In the genomic region with DNA sequence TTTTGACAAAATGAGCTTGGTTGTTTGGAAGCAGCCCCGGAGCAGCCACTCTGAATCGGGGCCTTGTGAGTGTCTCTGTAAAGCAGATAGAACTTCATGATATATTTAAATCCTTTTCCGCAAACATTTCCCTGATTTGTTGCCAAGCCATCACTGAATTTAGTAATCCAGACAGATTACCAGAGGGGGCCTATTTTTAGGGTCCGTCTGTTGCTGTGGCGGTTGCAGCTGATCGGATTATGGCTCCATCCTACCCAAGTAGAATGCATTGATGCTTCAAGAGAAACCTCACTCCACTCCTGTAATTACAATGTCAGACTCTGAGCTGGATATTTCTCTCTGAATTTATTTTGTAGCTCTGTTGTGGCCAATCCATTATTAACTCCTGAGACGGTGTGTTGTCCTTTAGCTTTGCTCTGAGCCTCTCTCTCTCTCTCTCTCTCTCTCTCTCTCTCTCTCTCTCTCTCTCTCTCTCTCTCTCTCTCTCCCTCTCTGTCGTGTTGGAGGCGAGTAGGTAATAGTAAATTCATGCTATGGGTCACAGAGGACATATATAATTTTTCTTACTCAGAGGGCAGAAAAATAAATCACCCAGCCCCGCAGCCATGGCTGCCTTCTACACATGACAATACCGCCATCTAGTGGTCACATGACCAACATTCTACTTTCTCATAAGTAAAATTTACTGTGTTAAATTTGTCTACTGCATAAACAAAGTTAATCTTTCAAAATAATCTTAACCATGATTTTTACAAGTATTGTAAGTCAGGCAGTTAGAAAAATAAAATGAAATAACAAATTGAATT, we compare ENCODE assay signal across 9 mouse cellular contexts. TPM values are rescaled to one million over a fixed set of nuclear protein-coding genes. Genes with fewer than 3 reads are reported as not detected.
A peak's percentile ranks its signal among the peaks of the same experiment; 100 is the strongest.
DNase-seq lines count a peak whose midpoint lies in the region; ATAC-seq and TF ChIP-seq lines count a peak whose summit lies in the region.
"Had no signal": no experiment of that assay in that cellular context is flagged by ENCODE, and none has a peak within 500 bp of the region (broad histone marks: within the 10 kb centered on the region; RNA-seq: fewer than 3 reads in every experiment).

No protein-coding gene starts in this region.

- no peak overlapping the region for H3K9ac ChIP-seq in forebrain, embryonic 14.5 days (ENCODE audit: low read length)
- H3K9ac ChIP-seq in limb, embryonic 13.5 days, result no peak overlapping the region
- no peak overlapping the region for H3K9ac ChIP-seq in neural tube, embryonic 12.5 days

- peak; percentile 90 for ATAC-seq in forebrain, embryonic 14.5 days
- ATAC-seq in limb, embryonic 13.5 days (ENCODE audit: low FRiP score, low read depth), result peak; percentile 72
- ATAC-seq in neural tube, embryonic 12.5 days (ENCODE audit: low FRiP score, low read depth), result peak; percentile 90

- H3K36me3 ChIP-seq in spleen, adult 2 months (ENCODE audit: control insufficient read depth, insufficient read depth, low read length), result no peaks in the 10 kb centered on the region
- H3K36me3 ChIP-seq in forebrain, embryonic 14.5 days (ENCODE audit: control insufficient read depth, insufficient read depth, low read length), result no peaks in the 10 kb centered on the region
- no peaks in the 10 kb centered on the region for H3K36me3 ChIP-seq in limb, embryonic 13.5 days
- H3K36me3 ChIP-seq in neural tube, embryonic 12.5 days, result no peaks in the 10 kb centered on the region

- H3K27ac ChIP-seq in spleen, adult 2 months (ENCODE audit: insufficient read depth, low read length), result no peak overlapping the region
- H3K27ac ChIP-seq in forebrain, embryonic 14.5 days (ENCODE audit: low read depth, low read length), result no peak overlapping the region
- no peak overlapping the region for H3K27ac ChIP-seq in limb, embryonic 13.5 days
- H3K27ac ChIP-seq in neural tube, embryonic 12.5 days, result no peak overlapping the region

- H3K4me2 ChIP-seq in forebrain, embryonic 14.5 days (ENCODE audit: low read length), result no peak overlapping the region
- H3K4me2 ChIP-seq in limb, embryonic 13.5 days (replicated peaks), result no peak overlapping the region; the same call in 1 of the 2 replicates
- no peak overlapping the region for H3K4me2 ChIP-seq in neural tube, embryonic 12.5 days (replicated peaks)

- 60% methylated on average over 11 of the region's 11 CpGs for WGBS in spleen, adult 2 months
- 39% methylated on average over 11 of the region's 11 CpGs for WGBS in forebrain, embryonic 14.5 days
- WGBS in limb, embryonic 13.5 days, result 48% methylated on average over 11 of the region's 11 CpGs
- WGBS in neural tube, embryonic 12.5 days, result 52% methylated on average over 11 of the region's 11 CpGs

- no peaks in the 10 kb centered on the region for H3K9me3 ChIP-seq in forebrain, embryonic 14.5 days (replicated peaks; ENCODE audit: control insufficient read depth, low read length)
- 0 out of 2 replicates have a peak, but pooled peaks cover 4% of the 10 kb centered on the region for H3K9me3 ChIP-seq in limb, embryonic 13.5 days
- no peaks in the 10 kb centered on the region for H3K9me3 ChIP-seq in neural tube, embryonic 12.5 days

- peak; percentile 1; the same call in 1 of the 2 replicates for TF ChIP-seq CTCF in spleen, adult 2 months (IDR thresholded peaks at IDR 0.05; ENCODE audit: extremely low read depth, insufficient read depth, insufficient read length, insufficient replicate concordance)

- peak in 1 of 2 experiments; percentile 21 for DNase-seq in spleen, adult 2 months (ENCODE audit: low read depth in 1 of 2, low spot score in 2 of 2)
- no peak for DNase-seq in spleen, postnatal 14 days (ENCODE audit: low spot score in 2 of 2)
- DNase-seq in c-Kit-positive CD71-negative TER-119-negative erythroid progenitor cells, embryonic 14.5 days (ENCODE audit: low read depth), result peak; percentile 35
- peak; percentile 88 for DNase-seq in forebrain, embryonic 14.5 days (ENCODE audit: low spot score)
- peak; percentile 52 for DNase-seq in kidney, adult 9 months
- DNase-seq in ovary, adult 18-20 months (ENCODE audit: low spot score), result no peak

- H3K4me1 ChIP-seq in spleen, adult 2 months (ENCODE audit: control insufficient read depth, insufficient read depth, insufficient read length), result no peaks in the 10 kb centered on the region
- H3K4me1 ChIP-seq in forebrain, embryonic 14.5 days (ENCODE audit: control insufficient read depth, insufficient read depth, low read length), result no peaks in the 10 kb centered on the region; the same call in 1 of the 2 replicates
- no peaks in the 10 kb centered on the region for H3K4me1 ChIP-seq in limb, embryonic 13.5 days
- H3K4me1 ChIP-seq in neural tube, embryonic 12.5 days, result no peaks in the 10 kb centered on the region

- no peaks in the 10 kb centered on the region for H3K27me3 ChIP-seq in spleen, adult 2 months (ENCODE audit: control insufficient read depth, insufficient read depth, low read length)
- H3K27me3 ChIP-seq in forebrain, embryonic 14.5 days (replicated peaks; ENCODE audit: control insufficient read depth, insufficient read depth, low read length), result no peaks in the 10 kb centered on the region
- H3K27me3 ChIP-seq in limb, embryonic 13.5 days, result no peaks in the 10 kb centered on the region
- H3K27me3 ChIP-seq in neural tube, embryonic 12.5 days (replicated peaks), result no peaks in the 10 kb centered on the region

- no peak for TF ChIP-seq POLR2A in spleen, adult 2 months (IDR thresholded peaks at IDR 0.05; ENCODE audit: low read depth, low read length)

- H3K4me3 ChIP-seq in spleen, adult 2 months (ENCODE audit: extremely low read depth, insufficient read depth, insufficient read length), result no peak overlapping the region
- H3K4me3 ChIP-seq in forebrain, embryonic 14.5 days (ENCODE audit: low read depth, low read length), result no peak overlapping the region
- H3K4me3 ChIP-seq in limb, embryonic 13.5 days, result no peak overlapping the region
- no peak overlapping the region for H3K4me3 ChIP-seq in neural tube, embryonic 12.5 days
- H3K4me3 ChIP-seq: erythroblast, embryonic 14.5 days had no signal

RNA-seq across cellular contexts. Expression of a gene that starts 46.0 kb away (rescaled TPM):
- polyA plus RNA-seq in spleen, adult 2 months (2012; rRNA removed), result 3.1 and 4.0 TPM in 2 replicates
- polyA plus RNA-seq in forebrain, embryonic 14.5 days (2014; fragmentation: Nextera tagmentation; extraction: Ambion mirVana), result 4.9 and 7.8 TPM in 2 replicates
- 67.4 and 72.3 TPM in 2 replicates for polyA plus RNA-seq in limb, embryonic 13.5 days (2015; fragmentation: Nextera tagmentation; extraction: Ambion mirVana)
- polyA plus RNA-seq in neural tube, embryonic 12.5 days (2016; fragmentation: Nextera tagmentation; extraction: Ambion mirVana), result 3.6 and 4.1 TPM in 2 replicates
- polyA plus RNA-seq: erythroblast, embryonic 14.5 days had no signal

Comparison
In these comparisons a context has a peak if more than half of its experiments do, and no peak if none do; other contexts are left out.
1. DNase-seq: peak in c-Kit-positive CD71-negative TER-119-negative erythroid progenitor cells, embryonic 14.5 days (single experiment), forebrain, embryonic 14.5 days (single experiment) and kidney, adult 9 months (single experiment); none in spleen, postnatal 14 days (0 of 2) and ovary, adult 18-20 months (single experiment).
2. Peak in every context shown above with its lines, with median percentiles within 50 percentile points of each other: ATAC-seq.